Mouse (Mus musculus) erythroblast, adult 5-6 weeks (primary cell): Measurements from ENCODE around the gene Shisal2b. TPM values are rescaled to one million over a fixed set of nuclear protein-coding genes. Genes with fewer than 3 reads are reported as not detected.
"Not testable (repeated sequence)": the region's sequence is repeated elsewhere in the genome, so short reads cannot be mapped to it uniquely, and the experiment has no call there.

Source experiments
- ATAC-seq: replicated peaks from 2 replicates; pipeline ENCODE4 v1.8.0; 2016; ENCODE audit warnings: moderate number of reproducible peaks, mild to moderate bottlenecking, moderate TSS enrichment, inconsistent platforms; ENCODE audit not compliant: poor library complexity, low FRiP score, severe bottlenecking
- total RNA-seq, 2 experiments: library from RNA; stranded (forward) in 1 of 2; stranded (reverse) in 1 of 2; fragments of 150-400 nt in 1 of 2; fragments of 200-764, 138-1000 nt in 1 of 2; gene quantifications; 2 replicates each; pipeline versions ENCODE4 v1.2.3 to v1.2.4; 2015 to 2017; ENCODE audit warnings: low replicate concordance in 2 of 2

Shisal2b gene
- total RNA-seq (2015; ENCODE audit: low replicate concordance) (not detected in 2 replicates), total RNA-seq (2017; ENCODE audit: low replicate concordance) (not detected in 2 replicates)

DNA sequence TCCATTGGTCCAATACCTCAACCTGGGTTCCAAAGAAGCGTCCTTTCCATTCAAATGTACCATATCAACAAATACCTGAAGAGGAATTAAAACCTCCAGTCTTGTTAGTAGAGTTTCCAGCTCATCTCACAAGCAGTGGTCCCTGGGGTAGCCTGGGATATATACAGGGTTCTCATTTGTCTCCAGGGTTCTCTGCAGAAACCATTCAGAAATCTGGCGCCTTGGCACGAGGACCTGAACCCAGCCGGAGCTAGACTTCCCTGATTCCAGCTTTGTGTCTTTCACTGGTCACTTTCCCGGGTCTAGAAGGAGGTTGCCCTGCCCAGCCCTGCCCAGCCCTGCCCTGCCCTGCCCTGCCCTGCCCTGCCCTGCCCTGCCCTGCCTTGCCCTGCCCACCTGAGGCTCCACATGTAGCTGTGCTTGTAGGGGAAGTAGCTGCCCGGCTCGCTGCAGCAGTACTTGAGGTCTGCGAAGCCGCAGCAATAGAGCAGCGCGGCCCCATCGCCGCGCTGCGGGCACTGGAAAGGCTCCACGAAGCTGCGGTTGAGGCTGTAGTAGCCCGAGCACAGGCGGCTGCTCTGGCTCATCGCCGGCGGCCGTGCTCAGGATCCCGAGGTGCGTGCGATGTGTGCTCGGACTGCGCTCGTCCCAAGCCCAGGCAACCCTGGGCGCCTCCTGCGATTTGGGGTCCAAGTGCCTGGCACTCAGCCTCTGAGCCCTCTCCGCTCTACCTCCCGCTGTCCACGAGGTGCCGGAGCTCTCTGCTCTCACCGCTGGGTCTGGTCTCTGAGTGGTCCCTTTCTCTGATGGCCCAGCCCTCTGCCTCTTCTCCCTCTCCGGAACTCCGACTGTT lies at the start of gene Shisal2b:
Gene Shisal2b, minus strand, starts transcription at position 767 of the 853 bp plus-strand sequence.
- ATAC-seq, result peak; percentile 30; the same call in 1 of the 2 replicates

DNA sequence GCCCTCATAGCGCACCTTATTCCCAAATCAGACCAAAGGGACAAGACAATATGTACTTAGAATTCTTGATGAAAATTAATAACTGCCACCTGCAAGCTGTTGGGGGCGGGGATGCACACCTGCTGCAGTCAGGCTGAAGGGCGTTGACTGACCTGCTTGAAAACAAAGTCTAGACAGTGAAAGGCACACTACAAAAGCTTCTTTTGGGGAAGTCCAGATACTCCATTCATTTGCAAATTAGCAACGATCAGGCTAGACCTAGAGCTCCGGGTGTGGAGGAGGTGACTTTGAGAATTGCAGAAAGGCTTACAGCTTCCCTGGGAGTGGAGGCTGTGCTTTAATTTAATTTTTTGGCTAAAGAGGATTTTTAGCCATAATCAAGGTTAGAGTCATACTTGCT lies 47.9 kb upstream of the Shisal2b start:
- not testable (repeated sequence) for ATAC-seq

- not testable (repeated sequence) for ATAC-seq
These were observed 47.3 kb upstream of the Shisal2b start for GRCm38 (mm10) chr13:104911006-104911405.

GRCm38 (mm10) chr13:104908691-104909090 lies 45.0 kb upstream of the Shisal2b start:
- ATAC-seq, result no peak

- no peak for ATAC-seq
These were observed 31.1 kb upstream of the Shisal2b start for GRCm38 (mm10) chr13:104894771-104895170.

DNA sequence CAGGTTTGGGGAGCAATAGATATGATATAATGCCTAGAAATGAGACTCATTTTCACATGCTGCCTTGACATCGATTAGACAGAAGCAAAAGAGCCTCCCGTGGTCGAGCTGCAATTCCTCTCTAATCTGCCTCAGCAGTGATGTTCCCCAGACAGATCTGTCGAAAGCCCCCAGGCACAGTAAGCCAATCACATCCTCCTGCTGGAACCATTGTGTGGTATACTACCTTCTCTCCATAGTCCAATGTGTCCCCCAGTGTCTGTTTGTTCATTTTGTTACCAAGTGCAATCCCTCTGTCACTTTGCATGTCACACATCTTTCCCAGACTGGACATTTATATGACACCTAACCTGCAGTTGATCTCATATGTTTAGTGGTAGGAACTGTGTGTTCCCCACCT lies 28.6 kb upstream of the Shisal2b start:
- ATAC-seq, result no peak

DNA sequence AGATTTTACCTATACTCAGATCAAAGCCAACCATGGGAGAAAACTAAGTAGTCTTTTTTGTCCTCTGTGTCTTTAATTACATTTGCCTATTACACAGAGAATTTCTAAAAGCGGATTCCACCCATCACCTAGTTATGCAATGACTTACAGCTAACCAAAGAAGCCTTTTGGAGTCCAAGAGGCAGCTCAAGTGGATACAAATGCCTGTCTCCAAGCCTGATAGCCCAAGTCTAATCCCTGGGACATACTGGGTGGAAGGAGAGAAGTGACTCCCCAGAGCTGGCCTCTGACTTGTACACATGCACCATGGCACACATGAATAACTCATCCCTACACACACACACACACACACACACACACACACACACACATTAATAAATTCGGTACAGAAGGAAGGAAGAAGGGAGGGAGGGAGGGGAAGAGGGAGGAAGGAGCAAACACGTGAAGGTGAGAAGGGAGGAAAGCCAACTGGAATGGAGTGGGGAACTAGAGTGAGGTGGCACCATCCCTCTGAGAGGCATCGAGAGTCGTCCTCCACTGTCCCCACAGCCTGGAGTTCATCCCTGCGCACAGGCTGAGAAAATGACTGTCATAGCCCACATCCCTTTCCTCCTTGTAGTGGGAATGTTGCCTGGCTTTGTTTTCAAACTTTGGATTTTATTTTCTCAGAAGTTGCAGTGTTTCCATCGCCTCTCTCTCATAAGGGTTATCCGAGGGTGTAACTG lies 22.8 kb upstream of the Shisal2b start:
- ATAC-seq, result no peak

- no peak for ATAC-seq
These were observed 20.0 kb upstream of the Shisal2b start for GRCm38 (mm10) chr13:104883566-104884249.

DNA sequence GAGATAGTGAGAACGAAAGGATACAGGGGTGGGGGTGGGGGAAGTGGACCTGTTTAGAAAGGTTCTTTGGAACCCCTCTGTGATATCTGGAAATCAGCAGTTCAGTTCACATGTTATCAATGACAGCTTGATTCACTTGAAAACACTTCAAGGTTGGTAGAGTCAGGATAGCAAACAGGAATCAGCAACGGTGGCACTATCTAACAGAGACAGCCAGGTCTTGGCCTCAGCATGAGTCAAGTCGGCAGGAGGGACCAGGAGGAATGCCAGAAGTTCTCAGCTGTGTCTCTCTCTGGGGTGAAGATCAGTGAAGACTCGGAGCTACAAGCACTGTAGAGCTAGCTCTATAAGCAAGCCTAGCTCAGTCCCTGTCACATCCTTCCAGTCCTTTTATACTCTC lies 14.8 kb upstream of the Shisal2b start:
- ATAC-seq, result no peak

DNA sequence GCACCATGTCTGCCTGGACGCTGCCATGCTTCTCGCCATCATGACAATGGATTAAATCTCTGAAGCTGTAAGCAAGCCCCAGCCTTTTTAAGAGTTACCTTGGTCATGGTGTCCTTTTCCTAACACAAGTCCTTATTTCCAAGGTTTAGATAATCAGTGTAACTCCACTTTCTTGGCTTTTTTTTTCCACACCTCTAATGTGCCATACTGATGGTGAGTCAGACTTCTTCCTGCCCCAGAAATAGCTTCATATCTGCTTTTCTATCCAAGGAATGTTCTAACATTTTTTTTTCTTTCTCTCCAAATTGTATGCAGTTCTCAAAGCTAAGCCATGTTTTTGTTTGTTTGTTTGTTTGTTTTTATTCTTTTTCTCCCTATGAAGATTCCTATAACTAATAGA lies 6.2 kb upstream of the Shisal2b start:
- no peak for ATAC-seq

DNA sequence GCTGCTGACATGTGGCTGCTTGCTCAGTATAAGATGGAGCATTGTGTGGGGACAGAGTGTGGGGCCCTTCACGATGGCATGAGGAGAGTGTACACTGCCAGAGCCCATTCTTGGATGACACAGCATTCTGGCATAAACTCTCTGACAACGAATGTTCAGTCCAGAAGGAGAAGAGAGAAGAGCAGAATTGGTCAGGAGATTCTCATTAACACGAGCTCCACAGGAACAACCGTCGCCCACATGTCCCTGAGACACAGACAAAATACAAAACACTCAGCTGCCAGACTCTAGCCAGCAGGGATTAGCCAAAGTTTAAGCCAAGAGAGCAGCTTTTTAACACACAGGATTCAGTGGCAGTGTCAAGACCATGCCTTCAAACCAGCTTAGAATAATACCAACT lies 3.0 kb upstream of the Shisal2b start:
- ATAC-seq, result no peak

- no peak for ATAC-seq
These were observed 10.0 kb downstream of the Shisal2b start for GRCm38 (mm10) chr13:104853645-104854044.

DNA sequence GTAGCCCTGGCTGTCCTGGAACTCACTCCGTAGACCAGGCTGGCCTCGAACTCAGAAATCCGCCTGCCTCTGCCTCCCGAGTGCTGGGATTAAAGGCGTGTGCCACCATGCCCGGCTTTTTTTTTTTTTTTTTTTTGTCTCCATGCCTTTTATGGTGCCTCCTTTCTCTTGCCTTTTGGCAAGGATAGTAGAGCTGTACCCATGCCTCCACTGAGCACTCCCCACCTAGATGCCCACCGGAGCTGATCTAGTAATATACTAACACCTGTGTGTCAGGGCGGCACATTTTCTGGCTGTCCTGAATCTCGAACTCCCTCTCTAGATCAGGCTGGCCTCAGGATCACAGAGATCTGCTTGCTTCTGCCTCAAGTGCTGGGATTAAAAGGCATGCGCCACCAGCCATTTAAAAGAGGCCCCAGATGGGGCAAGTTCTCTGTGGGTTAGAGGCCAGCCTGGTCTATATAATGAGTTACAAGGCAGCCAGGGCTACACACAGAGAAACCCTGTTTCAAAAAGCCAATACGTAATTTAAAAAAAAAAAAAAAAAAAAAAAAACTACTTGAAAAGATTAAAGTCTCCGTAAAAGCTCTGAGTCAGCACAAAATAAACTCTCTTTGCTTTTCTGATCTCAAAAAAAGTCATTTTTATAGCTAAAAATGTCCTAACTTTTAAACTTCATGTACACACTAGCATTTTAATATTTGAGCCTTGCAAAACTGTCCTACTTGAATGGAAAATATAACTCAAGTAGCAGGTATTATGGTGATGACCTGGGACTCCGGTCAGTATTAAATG lies 20.2 kb downstream of the Shisal2b start:
- no peak for ATAC-seq

DNA sequence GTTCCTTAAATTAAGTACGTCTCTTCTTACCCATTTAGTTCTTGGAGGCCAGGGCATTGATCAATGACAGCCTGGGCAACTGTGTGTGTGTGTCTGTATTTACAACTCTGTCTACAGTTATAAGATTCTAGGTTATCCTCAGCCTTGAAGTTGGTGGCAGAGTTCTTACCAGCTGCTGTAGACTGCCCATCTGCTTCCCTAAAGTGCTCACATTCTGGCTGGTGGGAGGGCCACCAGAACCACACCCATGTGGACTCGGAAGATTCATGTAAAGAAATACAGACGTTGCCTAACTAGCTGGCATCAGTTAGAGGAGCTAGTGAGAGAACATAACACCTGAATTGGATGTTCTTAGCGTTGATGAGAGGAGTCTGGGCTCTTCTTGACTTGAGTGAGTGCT lies 21.8 kb downstream of the Shisal2b start:
- no peak for ATAC-seq

- ATAC-seq, result no peak
These were observed 26.1 kb downstream of the Shisal2b start for GRCm38 (mm10) chr13:104837628-104838027.

- no peak for ATAC-seq
These were observed 30.9 kb downstream of the Shisal2b start for GRCm38 (mm10) chr13:104832811-104833210.

DNA sequence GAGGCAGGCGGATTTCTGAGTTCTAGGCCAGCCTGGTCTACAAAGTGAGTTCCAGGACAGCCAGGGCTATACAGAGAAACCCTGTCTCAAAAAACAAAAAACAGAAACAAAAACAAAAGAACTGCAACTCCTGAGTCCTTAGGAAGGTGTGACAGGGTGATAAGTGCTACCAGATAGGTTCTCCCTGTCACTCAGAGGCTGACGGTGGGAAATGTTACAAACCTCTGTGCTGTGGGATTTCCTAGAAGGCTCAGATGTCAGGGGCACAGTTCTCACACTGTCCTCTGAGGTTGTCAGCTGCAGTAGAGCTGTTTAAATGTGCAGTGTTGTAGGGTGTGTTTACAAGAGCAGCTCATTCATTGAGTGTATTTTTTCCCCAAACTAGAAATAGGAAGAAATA lies 38.2 kb downstream of the Shisal2b start:
- no peak for ATAC-seq

DNA sequence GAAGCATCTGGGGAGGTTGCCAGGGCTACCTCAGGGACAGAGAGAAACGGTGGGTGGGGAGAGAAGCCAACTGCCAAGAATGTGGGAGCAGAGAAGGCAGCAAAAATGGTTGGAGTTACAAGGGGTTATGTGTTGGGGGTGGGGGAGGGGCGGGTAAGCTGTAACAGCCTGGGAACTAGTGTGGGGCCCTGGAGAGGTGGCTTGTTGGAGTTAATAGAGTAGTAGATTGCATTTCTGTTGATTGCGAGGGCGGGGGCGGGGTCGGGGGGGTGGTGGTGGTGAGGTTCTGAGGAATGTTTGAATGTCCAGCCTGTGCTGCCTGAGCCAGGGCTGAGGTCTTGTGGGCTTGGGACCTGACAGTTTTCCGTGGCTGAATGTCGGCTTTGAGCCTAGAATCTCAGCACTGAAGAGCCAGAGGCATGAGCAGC lies 41.3 kb downstream of the Shisal2b start:
- ATAC-seq, result no peak

DNA sequence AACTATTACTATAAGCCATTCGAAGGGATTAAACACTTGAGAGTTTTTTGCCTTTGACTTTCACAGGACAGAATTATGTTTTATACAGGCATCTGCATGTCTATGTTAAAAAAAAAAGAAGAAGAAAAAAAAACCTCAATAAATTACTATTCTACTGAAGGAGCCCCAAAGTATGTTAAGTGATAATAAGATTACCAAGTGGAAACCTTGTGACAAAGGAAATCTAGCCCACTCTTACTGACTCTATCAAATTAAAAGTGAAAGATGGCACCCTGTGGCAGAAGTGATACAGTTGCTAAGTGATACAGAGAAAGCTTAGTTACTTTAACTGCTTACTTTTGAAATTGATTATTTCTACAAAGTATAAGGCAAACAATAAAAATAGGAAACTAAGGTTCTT lies 41.8 kb downstream of the Shisal2b start:
- ATAC-seq, result no peak

DNA sequence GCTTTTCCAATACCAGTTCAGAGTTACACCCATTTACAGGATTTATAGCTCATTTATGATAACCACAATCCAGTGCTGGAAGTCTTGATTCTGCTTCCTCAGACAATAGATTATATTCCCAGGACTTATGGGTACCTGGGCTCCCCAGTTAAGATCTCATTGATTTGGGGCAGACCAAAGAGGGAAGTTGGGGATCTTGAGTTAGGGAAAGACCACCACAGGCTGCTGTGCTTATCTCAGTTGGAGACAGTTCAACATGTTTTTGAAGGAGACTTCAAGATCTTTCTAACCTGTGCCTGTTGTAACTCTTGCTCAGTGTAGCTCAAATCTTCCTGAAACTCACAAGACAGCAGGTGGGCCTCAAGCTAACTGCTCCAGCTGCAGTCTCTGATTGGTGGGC lies 42.5 kb downstream of the Shisal2b start:
- ATAC-seq, result no peak
